Mouse (Mus musculus): ENCODE results near the gene Map4k4.

Map4k4 gene

DNA sequence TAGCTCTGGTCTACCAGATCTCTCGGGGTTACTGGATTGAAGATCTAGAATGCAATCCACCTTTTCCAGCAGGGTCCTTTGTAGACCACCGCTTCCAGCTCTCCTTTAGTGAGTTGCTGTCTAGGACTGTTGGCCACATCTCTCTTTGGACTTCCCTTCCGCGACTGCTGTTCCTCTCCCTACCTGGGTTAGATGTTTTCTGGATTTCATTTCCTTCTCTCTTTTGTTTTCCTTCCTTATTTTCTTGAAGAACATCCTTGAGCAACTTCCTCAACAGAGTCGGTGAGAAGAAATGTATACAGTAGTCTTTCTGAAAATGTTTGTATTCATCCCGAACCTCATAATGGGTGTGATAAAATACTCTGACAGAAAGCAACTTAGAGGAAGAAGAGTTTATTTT, 137.1 kb downstream of the Map4k4 start:
- DNase-seq (ENCODE audit: low read depth, low spot score), result no peak

DNA sequence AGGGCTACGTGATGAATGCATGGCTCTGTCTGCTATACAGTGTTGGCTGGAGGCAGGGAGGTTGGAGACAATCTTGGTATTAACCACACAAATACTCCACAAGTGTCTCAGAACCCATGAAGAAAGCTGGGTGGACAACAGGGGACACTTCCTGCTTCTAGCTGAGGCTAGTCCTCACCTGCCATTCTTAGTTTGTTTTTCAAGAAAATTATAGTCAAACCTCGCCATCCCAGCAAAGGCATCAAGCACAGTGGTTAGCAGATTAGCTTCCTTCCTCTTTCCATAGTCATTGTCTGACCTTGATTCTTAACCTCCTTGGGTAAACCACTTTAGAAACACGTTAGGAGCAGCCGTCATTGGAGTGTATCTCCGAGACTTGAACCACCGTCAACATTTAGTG, 145.0 kb downstream of the Map4k4 start:
- no peak for DNase-seq (ENCODE audit: low read depth, low spot score)

DNA sequence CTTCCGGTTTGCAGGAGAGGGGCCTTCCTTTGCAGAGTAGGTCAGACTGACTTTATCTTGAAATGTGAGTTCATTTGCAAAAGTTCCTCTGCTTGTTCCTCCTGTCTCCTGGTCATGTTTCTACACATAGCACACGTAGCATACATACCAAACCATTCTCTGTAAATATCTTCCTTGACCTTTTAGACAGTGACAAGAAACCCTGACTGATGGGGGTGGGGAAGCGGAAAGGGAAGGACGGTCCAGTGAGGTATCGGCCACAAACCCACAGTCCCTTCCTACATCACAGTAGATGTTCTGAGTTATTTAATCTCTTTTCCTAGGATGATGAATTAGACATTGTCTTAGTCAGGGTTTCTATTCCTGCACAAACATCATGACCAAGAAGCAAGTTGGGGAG, 145.9 kb downstream of the Map4k4 start:
- no peak for DNase-seq (ENCODE audit: low read depth, low spot score)

DNA sequence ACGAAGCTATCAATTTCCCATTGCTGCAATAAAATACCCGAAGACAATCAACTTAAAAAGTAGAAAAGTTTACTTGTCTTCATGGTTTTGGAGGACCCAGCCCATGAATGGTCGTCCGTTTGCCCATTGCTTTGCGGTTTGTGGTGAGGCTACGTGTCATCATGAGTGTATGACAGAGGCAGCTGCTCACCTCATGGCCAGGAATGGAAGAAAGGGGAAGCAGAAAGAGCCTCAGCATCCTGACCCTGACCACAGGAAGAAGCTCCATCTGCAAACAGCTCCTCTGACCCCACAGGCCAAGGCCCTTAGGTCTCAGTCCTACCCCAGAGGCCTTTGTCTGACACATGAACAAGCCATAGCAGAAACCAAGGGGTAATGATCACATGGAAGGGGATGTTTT, 150.4 kb downstream of the Map4k4 start:
- no peak for DNase-seq (ENCODE audit: low read depth, low spot score)

DNA sequence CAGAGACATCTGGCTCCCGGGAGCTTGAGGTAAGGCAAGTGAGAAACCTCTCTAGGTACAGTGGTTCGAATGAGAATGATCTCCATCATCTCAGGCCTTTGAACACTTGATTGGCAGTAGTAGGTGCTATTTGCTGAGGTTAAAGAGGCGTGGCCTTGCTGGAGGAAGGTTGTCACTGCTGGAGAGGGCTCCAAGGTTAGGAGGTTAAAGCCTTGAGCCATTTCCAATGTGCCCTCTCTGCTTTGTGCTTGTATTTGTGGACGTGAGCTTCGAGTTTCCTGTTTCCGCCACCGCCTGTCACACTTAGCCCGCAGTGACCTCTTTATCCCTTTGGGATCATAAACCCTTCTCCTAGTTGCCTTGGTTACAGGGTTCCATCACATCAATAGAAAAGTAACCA, 151.4 kb downstream of the Map4k4 start:
- peak; percentile 22 for DNase-seq (ENCODE audit: low read depth, low spot score)

DNA sequence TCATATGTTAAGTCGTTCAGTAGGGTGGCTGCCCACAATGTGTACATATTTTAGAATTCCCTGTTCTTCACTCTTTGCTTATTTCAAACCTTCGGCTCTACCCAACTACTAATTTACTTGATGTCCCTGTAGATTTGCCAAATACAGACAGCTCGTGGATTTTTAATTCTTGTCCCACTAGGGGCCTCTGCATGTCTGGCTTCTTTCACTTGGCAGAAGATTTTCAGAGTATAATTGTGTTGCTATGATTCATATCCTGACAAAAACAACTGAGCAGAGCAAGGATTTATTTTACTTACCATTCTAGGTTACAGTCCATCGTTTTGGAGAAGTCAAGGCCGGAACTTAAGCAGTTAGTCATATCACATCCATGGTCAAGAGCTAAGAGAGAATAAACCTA, 152.4 kb downstream of the Map4k4 start:
- no peak for DNase-seq (ENCODE audit: low read depth, low spot score)

DNA sequence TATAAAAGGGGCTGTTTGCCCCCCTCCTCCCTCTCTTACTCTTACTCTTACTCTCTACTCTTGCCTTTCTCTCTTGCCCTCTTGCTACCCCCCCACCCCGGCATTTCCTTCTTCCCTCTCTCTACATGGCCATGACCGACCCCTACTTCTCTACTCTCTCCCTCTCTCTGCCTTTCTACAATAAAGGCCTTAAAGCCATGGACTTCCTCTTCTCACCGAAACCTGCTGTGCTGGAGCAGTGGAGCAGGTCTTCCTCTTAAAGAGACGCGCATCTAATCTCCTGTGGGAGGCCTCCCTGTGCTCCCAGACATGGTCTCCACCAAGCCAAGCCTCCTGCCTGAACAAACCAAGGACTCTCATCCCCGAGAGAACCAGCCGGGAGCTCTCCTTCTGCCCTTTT, 154.3 kb downstream of the Map4k4 start:
- no peak for DNase-seq (ENCODE audit: low read depth, low spot score)

DNA sequence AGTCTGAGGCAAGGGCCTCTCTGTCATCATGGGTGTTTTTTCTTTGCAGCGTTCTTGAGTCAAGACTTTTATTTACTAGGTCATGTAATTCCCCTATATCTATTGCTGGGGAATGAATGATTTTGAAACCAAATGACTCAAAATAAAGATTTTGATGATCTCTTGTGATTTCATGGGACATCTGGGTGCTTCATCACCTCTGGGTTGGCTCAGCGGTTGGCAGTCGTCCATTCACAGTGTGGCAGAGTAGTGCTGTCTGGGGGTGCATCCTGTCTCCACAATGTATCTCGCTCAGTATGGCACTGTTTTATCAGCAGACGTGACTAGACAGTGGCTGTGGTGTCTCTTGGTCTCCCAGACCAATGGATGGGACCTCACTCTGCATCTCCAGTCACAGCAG, 155.2 kb downstream of the Map4k4 start:
- DNase-seq (ENCODE audit: low read depth, low spot score), result no peak

DNA sequence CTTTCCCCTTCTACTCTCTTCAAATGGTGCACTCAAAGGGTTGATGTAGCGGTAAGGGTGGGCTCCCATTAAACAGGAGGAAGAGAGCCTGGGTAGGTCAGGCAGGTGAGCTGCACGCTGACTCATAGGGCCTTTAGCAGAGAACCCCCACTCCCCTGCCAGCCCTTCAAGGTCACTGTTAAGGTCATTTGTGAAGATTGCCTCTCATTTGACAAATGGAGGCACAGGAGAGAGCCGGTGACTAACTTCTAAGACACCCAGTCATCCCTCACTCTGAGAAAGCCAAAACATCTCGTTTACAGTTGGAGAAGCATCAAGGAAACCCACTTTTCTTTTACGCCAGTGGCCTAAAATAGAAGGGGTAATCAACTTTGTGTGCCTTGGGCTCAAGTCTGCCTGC, 156.6 kb downstream of the Map4k4 start:
- no peak for DNase-seq (ENCODE audit: low read depth, low spot score)

DNA sequence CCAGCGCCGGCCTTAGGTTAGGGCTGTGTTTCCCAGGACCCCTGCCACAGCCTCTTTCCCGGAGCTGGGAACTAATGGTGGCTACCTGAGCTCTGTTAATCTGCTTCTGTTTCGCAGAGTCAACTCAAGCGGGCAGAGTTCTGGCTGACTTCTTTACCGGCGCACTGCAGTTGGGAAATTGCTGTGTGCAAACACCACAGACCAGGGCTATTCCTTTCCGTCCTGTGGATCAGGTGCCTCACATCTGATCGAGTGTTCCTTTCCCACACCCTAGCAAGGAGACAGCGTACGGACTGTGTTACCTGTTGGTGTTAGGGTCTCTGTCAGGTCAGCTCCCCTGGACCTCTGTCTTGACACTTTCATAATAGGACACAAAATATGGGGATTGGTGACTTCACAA, 157.3 kb downstream of the Map4k4 start:
- no peak for DNase-seq (ENCODE audit: low read depth, low spot score)

DNA sequence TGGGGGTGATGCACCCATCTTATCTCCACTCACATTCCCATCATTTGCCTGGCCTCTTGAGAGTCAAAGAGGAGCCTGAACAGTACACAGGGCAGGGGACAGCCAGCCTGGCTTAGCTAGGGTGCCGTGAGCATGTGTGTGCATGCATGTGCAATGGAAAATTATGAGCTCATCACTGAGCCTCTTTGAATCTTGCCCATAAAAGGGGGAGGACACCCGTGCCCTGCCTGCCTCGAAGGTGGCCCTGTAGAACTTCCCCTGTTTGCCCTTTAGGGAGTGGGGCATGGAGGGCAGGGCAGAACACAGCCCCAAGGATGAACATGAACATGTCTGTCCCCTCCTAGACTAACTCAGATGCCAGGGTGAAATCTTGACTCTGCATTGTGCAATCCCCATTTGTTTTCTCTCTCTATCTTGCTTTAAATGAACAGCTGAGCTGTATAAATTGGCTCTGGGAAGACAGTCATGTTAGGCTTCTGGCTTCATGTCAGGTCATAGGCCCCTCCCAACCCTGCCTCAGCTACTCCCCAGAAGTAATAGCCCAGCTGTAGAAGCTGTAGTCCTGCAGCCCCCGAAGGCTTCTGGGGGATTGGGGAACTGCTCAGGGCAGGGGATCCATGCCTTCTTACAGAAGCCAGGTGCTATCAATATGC, 158.5 kb downstream of the Map4k4 start:
- DNase-seq (ENCODE audit: low read depth, low spot score), result no peak

DNA sequence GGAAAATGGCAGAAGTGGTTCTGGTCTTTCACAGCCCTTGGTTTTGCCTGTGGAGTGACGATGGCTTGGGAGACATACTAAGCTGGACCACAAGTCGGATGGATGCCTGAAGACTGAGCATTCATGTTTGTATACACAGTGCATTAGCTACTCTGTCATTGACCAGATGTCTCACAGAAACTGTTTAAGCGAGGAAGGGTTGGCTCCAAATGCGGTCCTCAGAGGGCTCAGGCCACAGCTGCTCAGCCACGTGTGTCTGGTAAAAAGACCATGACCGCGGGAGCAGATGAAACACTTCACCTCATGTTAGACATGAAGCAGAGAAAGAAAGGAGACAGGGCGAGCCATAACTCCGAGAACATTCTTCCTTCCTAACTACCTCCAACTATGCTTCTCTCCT, 160.6 kb downstream of the Map4k4 start:
- DNase-seq (ENCODE audit: low read depth, low spot score), result no peak

DNA sequence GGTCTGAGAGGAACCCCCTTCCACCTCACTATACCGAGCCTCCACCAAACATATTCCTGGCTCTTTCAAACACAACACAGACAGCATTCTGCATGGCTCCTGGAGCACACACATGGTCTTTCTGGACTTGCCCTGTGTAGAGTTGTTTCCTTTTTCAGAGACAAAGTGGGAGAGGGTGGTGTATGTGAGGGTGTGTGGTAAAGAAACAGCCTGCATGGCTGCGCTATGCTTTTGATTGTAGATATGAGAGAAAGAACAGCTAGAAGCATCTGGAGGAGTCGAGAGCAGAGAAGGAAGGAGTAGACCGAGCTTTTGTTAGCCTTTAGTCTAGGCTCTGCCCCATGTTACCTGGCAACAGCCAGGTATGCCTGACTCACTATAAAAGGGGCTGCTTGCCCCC, 162.7 kb downstream of the Map4k4 start:
- DNase-seq (ENCODE audit: low read depth, low spot score), result no peak

DNA sequence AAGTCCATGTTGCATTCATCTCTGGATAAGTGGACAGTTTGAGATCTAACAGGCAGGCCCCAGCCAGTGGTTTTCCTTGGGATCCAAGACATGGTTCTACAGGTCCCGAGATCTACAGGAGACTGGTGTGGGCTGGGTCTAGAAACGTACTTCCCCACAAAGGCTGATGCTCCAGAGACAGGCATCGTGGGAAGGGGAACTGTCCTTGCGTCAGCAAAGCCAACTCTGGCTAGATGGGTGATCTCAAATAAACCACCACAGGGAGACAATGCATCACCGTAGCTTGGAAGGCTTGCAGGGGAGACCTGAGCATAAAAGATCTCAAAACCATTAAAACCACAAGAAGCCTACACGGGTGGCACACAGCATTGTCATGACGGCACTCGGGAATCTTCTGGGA, 163.8 kb downstream of the Map4k4 start:
- no peak for DNase-seq (ENCODE audit: low read depth, low spot score)

DNA sequence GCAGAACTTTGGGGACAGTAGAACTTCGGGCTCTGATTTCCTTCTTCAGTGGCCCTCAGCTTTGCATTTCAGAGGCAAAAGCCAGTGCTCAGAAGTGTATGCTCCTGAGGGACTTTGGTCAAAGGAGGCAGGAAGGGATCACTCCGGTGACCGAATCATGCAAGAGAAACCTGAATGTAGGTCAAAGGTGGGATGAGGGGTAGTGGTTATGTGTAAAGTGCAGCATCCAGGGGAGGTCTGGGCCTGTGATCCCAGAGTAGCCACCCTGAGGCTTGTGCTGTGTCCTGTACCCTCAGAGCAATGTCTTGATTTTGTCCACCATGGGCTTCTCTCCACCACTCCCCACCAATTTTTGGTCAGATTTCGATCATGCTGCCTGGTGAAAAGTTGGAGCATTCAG, 171.8 kb downstream of the Map4k4 start:
- no peak for DNase-seq (ENCODE audit: low read depth, low spot score)

DNA sequence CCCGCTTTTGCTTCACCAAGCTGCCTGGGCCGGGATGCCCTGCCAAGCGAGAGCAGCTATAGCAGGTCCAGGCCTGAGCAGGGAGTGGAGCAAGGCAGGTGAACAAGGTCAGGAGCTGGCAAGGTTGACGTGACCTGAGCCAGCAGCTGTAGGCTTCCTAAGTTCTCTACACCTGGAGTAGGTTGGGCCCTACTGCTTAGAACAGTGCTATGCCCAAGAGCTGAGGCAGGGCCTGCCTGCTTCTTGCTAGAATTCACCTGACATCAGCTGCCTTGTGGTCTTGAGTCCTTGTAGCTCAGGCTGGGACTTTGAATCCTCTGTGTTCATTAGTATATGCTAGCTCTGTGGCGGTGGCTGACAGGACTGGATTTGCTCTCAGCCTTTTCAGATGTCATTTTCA, 173.1 kb downstream of the Map4k4 start, which contains the start of gene Il1r2:
Gene Il1r2 (plus strand): TSS at position 301 of the 400 bp plus-strand sequence.
- DNase-seq (ENCODE audit: low read depth, low spot score), result no peak

Data from mesoderm, embryonic 11.5 days (tissue).